Mouse (Mus musculus): ENCODE results near the gene Cftr. TPM values are rescaled to one million over a fixed set of nuclear protein-coding genes. Genes with fewer than 3 reads are reported as not detected.

Gene Cftr
- 7.4 and 7.8 TPM in 2 replicates for polyA plus RNA-seq (2015; fragmentation: Nextera tagmentation; extraction: Ambion mirVana)

GRCm38 (mm10) chr6:18170311-18170922, at the start of gene Cftr:
Cftr (plus strand) TSS chr6:18170687.
- peak; percentile 71 for ATAC-seq
- peak within 1 kb of the TSS; percentile 22 for H3K27ac ChIP-seq (ENCODE audit: low read depth, low read length)
- peak within 1 kb of the TSS; percentile 52 for H3K4me3 ChIP-seq (ENCODE audit: low read depth, low read length)
- WGBS = 1% methylated on average over 33 of the region's 45 CpGs
- no peaks in the 10 kb centered on the region for H3K4me1 ChIP-seq (replicated peaks; ENCODE audit: control insufficient read depth, insufficient read depth, low read length)
- H3K9ac ChIP-seq (ENCODE audit: low read depth, low read length) = peak within 1 kb of the TSS; percentile 57
- no peak for TF ChIP-seq CTCF (IDR thresholded peaks at IDR 0.05; ENCODE audit: low read depth)
- H3K36me3 ChIP-seq (ENCODE audit: control insufficient read depth, insufficient read depth) = no peaks in the 10 kb centered on the region
- peak within 1 kb of the TSS; percentile 81 for H3K4me2 ChIP-seq (replicated peaks; ENCODE audit: low read depth)
- H3K9me3 ChIP-seq (ENCODE audit: control insufficient read depth) = no peaks in the 10 kb centered on the region
- H3K27me3 ChIP-seq (replicated peaks; ENCODE audit: control insufficient read depth, insufficient read depth, low read length) = no peaks in the 10 kb centered on the region

DNA sequence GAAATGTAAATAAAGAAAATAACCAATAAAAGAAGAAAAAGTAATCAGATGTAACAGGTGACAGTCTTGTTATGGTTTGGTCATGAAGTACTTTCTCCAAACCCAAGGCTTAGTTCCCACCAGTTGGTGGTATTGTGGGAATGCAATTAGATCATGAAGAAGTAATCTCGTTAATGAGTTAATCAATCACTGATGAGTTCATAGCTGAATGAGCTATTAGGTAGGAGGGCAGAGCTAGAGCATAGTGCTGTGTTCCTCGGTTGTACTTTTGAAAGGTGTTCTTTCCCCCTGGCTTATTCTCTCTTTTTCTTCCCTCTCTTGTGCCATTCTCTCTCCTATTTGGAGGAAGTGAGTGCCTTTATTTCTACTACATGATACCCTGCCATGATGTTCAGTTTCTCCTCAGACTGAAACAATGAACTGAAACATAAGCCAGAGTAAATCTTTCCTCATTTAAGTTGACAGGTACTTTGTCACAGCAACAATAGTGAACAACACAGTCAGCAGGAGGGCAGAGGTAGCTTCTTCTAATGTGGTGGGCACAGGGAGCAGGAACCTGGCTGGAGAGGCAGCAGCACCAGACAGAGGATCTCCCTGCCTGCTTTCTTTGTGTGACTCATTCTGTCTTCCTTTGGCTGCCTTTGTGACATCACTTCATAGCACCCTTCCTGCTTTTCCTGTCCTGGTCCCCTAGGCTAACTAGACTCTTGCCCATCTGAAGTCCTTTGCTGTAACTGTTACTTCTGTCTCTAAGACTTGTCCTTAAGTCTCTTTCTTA, 43.1 kb upstream of the Cftr start:
- H3K9me3 ChIP-seq (ENCODE audit: control insufficient read depth) = no peaks in the 10 kb centered on the region
- 66% methylated on average over 2 of the region's 2 CpGs for WGBS
- ATAC-seq = no peak
- no peak overlapping the region for H3K9ac ChIP-seq (ENCODE audit: low read depth, low read length)
- H3K4me2 ChIP-seq (replicated peaks; ENCODE audit: low read depth) = no peak overlapping the region
- no peaks in the 10 kb centered on the region for H3K4me1 ChIP-seq (replicated peaks; ENCODE audit: control insufficient read depth, insufficient read depth, low read length)
- no peak for TF ChIP-seq CTCF (IDR thresholded peaks at IDR 0.05; ENCODE audit: low read depth)
- no peaks in the 10 kb centered on the region for H3K27me3 ChIP-seq (replicated peaks; ENCODE audit: control insufficient read depth, insufficient read depth, low read length)
- H3K36me3 ChIP-seq (ENCODE audit: control insufficient read depth, insufficient read depth) = no peaks in the 10 kb centered on the region
- H3K4me3 ChIP-seq (ENCODE audit: low read depth, low read length) = no peak overlapping the region
- H3K27ac ChIP-seq (ENCODE audit: low read depth, low read length) = no peak overlapping the region

DNA sequence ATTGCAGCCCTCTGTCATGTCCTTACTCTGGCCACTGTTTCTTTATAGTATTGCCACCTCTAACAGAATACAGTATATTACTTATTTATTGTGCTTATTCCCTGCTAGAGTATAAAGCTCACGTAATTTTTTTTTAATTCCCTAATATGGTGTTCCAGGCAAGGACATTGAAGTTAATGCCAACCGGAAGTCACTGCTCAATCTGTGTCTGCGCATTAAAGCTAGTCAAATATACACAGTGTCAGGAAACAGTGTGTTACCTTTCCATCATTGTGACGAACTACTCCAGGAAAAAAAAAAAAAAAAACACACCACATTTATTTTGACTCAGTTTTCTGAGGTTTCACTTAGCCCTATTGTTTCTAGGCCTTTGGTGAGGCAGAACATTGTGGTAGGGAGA, 42.4 kb upstream of the Cftr start:
- 56% methylated on average over 4 of the region's 4 CpGs for WGBS

DNA sequence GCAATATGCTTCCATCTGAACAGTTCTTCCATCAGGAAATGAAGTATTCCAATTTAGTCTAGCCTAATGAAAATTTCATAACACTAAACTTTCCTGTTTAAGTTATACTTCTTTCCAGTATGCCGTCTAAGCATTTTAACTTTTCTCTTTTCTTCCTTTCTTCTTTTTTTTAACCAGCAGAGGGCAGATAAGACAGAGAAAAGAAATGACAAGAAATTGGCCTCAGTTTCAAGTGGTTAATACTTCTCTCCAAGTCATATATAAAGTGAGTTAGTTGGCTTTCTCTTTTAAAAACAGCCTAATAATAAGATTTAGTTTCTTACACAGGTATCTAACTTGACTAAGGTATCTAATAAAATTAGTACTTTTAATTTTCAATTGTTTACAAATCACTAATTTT, 35.2 kb upstream of the Cftr start:
- Histone ChIP-seq H3K9me3 (ENCODE audit: control insufficient read depth) (no peaks in the 10 kb centered on the region), H3K27me3 (replicated peaks; ENCODE audit: control insufficient read depth, insufficient read depth, low read length) (no peaks in the 10 kb centered on the region), H3K4me3 (ENCODE audit: low read depth, low read length) (no peak overlapping the region), H3K36me3 (ENCODE audit: control insufficient read depth, insufficient read depth) (no peaks in the 10 kb centered on the region), H3K27ac (ENCODE audit: low read depth, low read length) (no peak overlapping the region), H3K4me2 (replicated peaks; ENCODE audit: low read depth) (no peak overlapping the region), H3K9ac (ENCODE audit: low read depth, low read length) (no peak overlapping the region), H3K4me1 (replicated peaks; ENCODE audit: control insufficient read depth, insufficient read depth, low read length) (no peaks in the 10 kb centered on the region)
- WGBS = 37% methylated on average over 1 of the region's 1 CpGs
- ATAC-seq = no peak
- peak; percentile 54 for TF ChIP-seq CTCF (IDR thresholded peaks at IDR 0.05; ENCODE audit: low read depth)

More for the DNA sequence above, 42.4 kb upstream of the Cftr start:
- no peak for TF ChIP-seq CTCF (IDR thresholded peaks at IDR 0.05; ENCODE audit: low read depth)
- no peaks in the 10 kb centered on the region for H3K9me3 ChIP-seq (ENCODE audit: control insufficient read depth)
- H3K4me1 ChIP-seq (replicated peaks; ENCODE audit: control insufficient read depth, insufficient read depth, low read length) = no peaks in the 10 kb centered on the region
- no peak overlapping the region for H3K27ac ChIP-seq (ENCODE audit: low read depth, low read length)
- no peaks in the 10 kb centered on the region for H3K27me3 ChIP-seq (replicated peaks; ENCODE audit: control insufficient read depth, insufficient read depth, low read length)
- no peak overlapping the region for H3K9ac ChIP-seq (ENCODE audit: low read depth, low read length)
- H3K4me2 ChIP-seq (replicated peaks; ENCODE audit: low read depth) = no peak overlapping the region
- no peaks in the 10 kb centered on the region for H3K36me3 ChIP-seq (ENCODE audit: control insufficient read depth, insufficient read depth)
- no peak for ATAC-seq
- no peak overlapping the region for H3K4me3 ChIP-seq (ENCODE audit: low read depth, low read length)

DNA sequence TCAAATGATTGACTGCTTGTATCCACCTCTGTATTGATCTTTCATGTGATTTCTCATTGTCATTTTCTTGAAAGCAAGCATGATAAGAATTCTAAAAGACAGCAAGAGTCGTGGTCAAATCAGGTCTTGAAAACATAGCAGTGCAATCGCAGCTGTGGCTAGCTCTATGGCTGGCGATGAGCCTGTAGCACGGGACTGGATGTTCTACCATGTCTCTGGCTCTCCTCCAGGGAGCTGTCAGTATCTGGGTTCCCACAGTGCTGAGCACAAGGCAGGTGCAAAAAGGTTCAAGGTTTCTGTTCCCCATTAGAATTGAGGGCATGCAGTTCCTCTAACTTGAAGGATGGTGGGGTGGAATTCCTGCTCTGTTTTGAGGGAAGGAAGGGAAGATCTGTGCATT, 17.5 kb upstream of the Cftr start:
- Histone ChIP-seq H3K4me2 (replicated peaks; ENCODE audit: low read depth) (no peak overlapping the region), H3K27ac (ENCODE audit: low read depth, low read length) (no peak overlapping the region), H3K9me3 (ENCODE audit: control insufficient read depth) (no peaks in the 10 kb centered on the region), H3K27me3 (replicated peaks; ENCODE audit: control insufficient read depth, insufficient read depth, low read length) (no peaks in the 10 kb centered on the region), H3K9ac (ENCODE audit: low read depth, low read length) (no peak overlapping the region), H3K4me3 (ENCODE audit: low read depth, low read length) (no peak overlapping the region), H3K36me3 (ENCODE audit: control insufficient read depth, insufficient read depth) (no peaks in the 10 kb centered on the region), H3K4me1 (replicated peaks; ENCODE audit: control insufficient read depth, insufficient read depth, low read length) (no peaks in the 10 kb centered on the region)
- ATAC-seq = no peak
- 66% methylated on average over 4 of the region's 4 CpGs for WGBS
- TF ChIP-seq CTCF (IDR thresholded peaks at IDR 0.05; ENCODE audit: low read depth) = no peak

- Histone ChIP-seq H3K36me3 (ENCODE audit: control insufficient read depth, insufficient read depth) (no peaks in the 10 kb centered on the region), H3K4me1 (replicated peaks; ENCODE audit: control insufficient read depth, insufficient read depth, low read length) (no peaks in the 10 kb centered on the region), H3K27me3 (replicated peaks; ENCODE audit: control insufficient read depth, insufficient read depth, low read length) (no peaks in the 10 kb centered on the region), H3K9ac (ENCODE audit: low read depth, low read length) (no peak overlapping the region), H3K9me3 (ENCODE audit: control insufficient read depth) (no peaks in the 10 kb centered on the region), H3K4me3 (ENCODE audit: low read depth, low read length) (no peak overlapping the region), H3K4me2 (replicated peaks; ENCODE audit: low read depth) (peak overlapping the region; percentile 81), H3K27ac (ENCODE audit: low read depth, low read length) (no peak overlapping the region)
- no peak for TF ChIP-seq CTCF (IDR thresholded peaks at IDR 0.05; ENCODE audit: low read depth)
- ATAC-seq = peak; percentile 61; the same call in 1 of the 2 replicates
- WGBS = 30% methylated on average over 1 of the region's 1 CpGs
Measured at GRCm38 (mm10) chr6:18169618-18170017, 869 bp upstream of the Cftr start.
